Mouse (Mus musculus) neural tube, embryonic 15.5 days (tissue): ENCODE results near the gene Pgpep1. TPM values are rescaled to one million over a fixed set of nuclear protein-coding genes. Genes with fewer than 3 reads are reported as not detected.

Experiments
- ATAC-seq: fragments of 200-750 bp; cut with Nextera tagmentation; 2 replicates; pipeline ENCODE4 v1.8.0; 2017; ENCODE audit warnings: mild to moderate bottlenecking, moderate TSS enrichment, moderate library complexity; ENCODE audit not compliant: low FRiP score
- H3K27ac ChIP-seq: fragments of 300-500 bp; sonication (generic); replicated peaks from 2 replicates; pipeline ENCODE4 v1.5.1; 2015; ENCODE audit warnings: mild to moderate bottlenecking, inconsistent platforms
- H3K27me3 ChIP-seq: fragments of 300-500 bp; sonication (generic); replicated peaks from 2 replicates; pipeline ENCODE4 v1.6.1; 2015; ENCODE audit warnings: inconsistent platforms
- H3K36me3 ChIP-seq: fragments of 300-500 bp; sonication (generic); 2 replicates; pipeline ENCODE4 v1.6.1; 2015; ENCODE audit warnings: inconsistent platforms
- H3K4me1 ChIP-seq: fragments of 300-500 bp; sonication (generic); 2 replicates; pipeline ENCODE4 v1.6.1; 2015; ENCODE audit warnings: inconsistent platforms
- H3K4me2 ChIP-seq: fragments of 300-500 bp; sonication (generic); 2 replicates; pipeline ENCODE4 v1.6.1; 2015; ENCODE audit warnings: inconsistent platforms, mild to moderate bottlenecking, moderate library complexity
- H3K4me3 ChIP-seq: fragments of 300-500 bp; sonication (generic); replicated peaks from 2 replicates; pipeline ENCODE4 v1.5.1; 2015; ENCODE audit warnings: mild to moderate bottlenecking, inconsistent platforms
- H3K9ac ChIP-seq: fragments of 300-500 bp; sonication (generic); replicated peaks from 2 replicates; pipeline ENCODE4 v1.6.1; 2015; ENCODE audit warnings: mild to moderate bottlenecking, inconsistent platforms
- H3K9me3 ChIP-seq: fragments of 300-500 bp; sonication (generic); replicated peaks from 2 replicates; pipeline ENCODE4 v1.6.1; 2016; ENCODE audit warnings: inconsistent platforms
- WGBS: fragments of 180-500 bp; shearing (Covaris S2); methylation state at CpG from one replicate; pipeline ENCODE4 v1.1.7; 2015; ENCODE audit warnings: mixed read lengths; 5-methylcytosine and 5-hydroxymethylcytosine counted together
- polyA plus RNA-seq: library from polyadenylated mRNA; unstranded; fragments of >200 nt; fragmentation: Nextera tagmentation; extraction: Ambion mirVana; gene quantifications from 2 replicates; pipeline ENCODE4 v1.2.1, GENCODE M21; 2015

Pgpep1 gene
- polyA plus RNA-seq, 1 experiment from 2014 or later, result 78.6 TPM

GRCm38 (mm10) chr8:70629574-70630531 is 30.3 kb downstream of the Pgpep1 start:
- H3K27ac ChIP-seq, result peak overlapping the region; percentile 76
- H3K9ac ChIP-seq, result peak overlapping the region; percentile 51
- peaks cover 9% of the 10 kb centered on the region; the same call in 1 of the 2 replicates for H3K27me3 ChIP-seq
- peak; percentile 91 for ATAC-seq
- H3K9me3 ChIP-seq, result no peaks in the 10 kb centered on the region
- WGBS, result under 1% methylated on average over 60 of the region's 60 CpGs
- no peaks in the 10 kb centered on the region for H3K36me3 ChIP-seq
- peak overlapping the region; percentile 50 for H3K4me3 ChIP-seq
- peak overlapping the region; percentile 78 for H3K4me2 ChIP-seq
- H3K4me1 ChIP-seq, result peaks cover 28% of the 10 kb centered on the region

GRCm38 (mm10) chr8:70628986-70629490 is 31.1 kb downstream of the Pgpep1 start:
- ATAC-seq, result peak; percentile 1; the same call in 1 of the 2 replicates
- WGBS, result 59% methylated on average over 7 of the region's 7 CpGs

GRCm38 (mm10) chr8:70627041-70627440 is 33.1 kb downstream of the Pgpep1 start:
- no peak overlapping the region for H3K9ac ChIP-seq
- H3K4me2 ChIP-seq, result no peak overlapping the region
- H3K9me3 ChIP-seq, result no peaks in the 10 kb centered on the region
- no peak for ATAC-seq
- no peaks in the 10 kb centered on the region for H3K36me3 ChIP-seq
- no peak overlapping the region for H3K27ac ChIP-seq
- H3K4me1 ChIP-seq, result peaks cover 24% of the 10 kb centered on the region
- H3K27me3 ChIP-seq, result peaks cover 14% of the 10 kb centered on the region; the same call in 1 of the 2 replicates
- no peak overlapping the region for H3K4me3 ChIP-seq
- 83% methylated on average over 5 of the region's 5 CpGs for WGBS

More at GRCm38 (mm10) chr8:70628986-70629490, 31.1 kb downstream of the Pgpep1 start:
- peak overlapping the region; percentile 49 for H3K9ac ChIP-seq
- H3K27ac ChIP-seq, result peak overlapping the region; percentile 76
- peak overlapping the region; percentile 50 for H3K4me3 ChIP-seq
- peaks cover 25% of the 10 kb centered on the region for H3K4me1 ChIP-seq
- peak overlapping the region; percentile 78 for H3K4me2 ChIP-seq
- H3K27me3 ChIP-seq, result peaks cover 9% of the 10 kb centered on the region; the same call in 1 of the 2 replicates
- no peaks in the 10 kb centered on the region for H3K36me3 ChIP-seq
- H3K9me3 ChIP-seq, result no peaks in the 10 kb centered on the region

GRCm38 (mm10) chr8:70625104-70625503 is 35.1 kb downstream of the Pgpep1 start:
- Histone ChIP-seq H3K27ac (no peak overlapping the region), H3K4me3 (no peak overlapping the region), H3K36me3 (no peaks in the 10 kb centered on the region), H3K27me3 (peaks cover 5% of the 10 kb centered on the region; the same call in 1 of the 2 replicates), H3K9me3 (no peaks in the 10 kb centered on the region), H3K4me1 (peaks cover 11% of the 10 kb centered on the region), H3K4me2 (no peak overlapping the region), H3K9ac (no peak overlapping the region)
- 23% methylated on average over 5 of the region's 5 CpGs for WGBS
- no peak for ATAC-seq

- ATAC-seq, result no peak
Measured at GRCm38 (mm10) chr8:70622220-70622619, 38.0 kb downstream of the Pgpep1 start.

GRCm38 (mm10) chr8:70618888-70619334 is 41.3 kb downstream of the Pgpep1 start:
- Histone ChIP-seq H3K4me2 (no peak overlapping the region), H3K4me3 (no peak overlapping the region), H3K9me3 (no peaks in the 10 kb centered on the region), H3K4me1 (no peaks in the 10 kb centered on the region), H3K9ac (no peak overlapping the region), H3K27ac (no peak overlapping the region), H3K36me3 (no peaks in the 10 kb centered on the region), H3K27me3 (peaks cover 5% of the 10 kb centered on the region; the same call in 1 of the 2 replicates)
- no peak for ATAC-seq
- WGBS, result 31% methylated on average over 9 of the region's 9 CpGs

More at GRCm38 (mm10) chr8:70622220-70622619, 38.0 kb downstream of the Pgpep1 start:
- Histone ChIP-seq H3K36me3 (no peaks in the 10 kb centered on the region), H3K4me2 (no peak overlapping the region), H3K9me3 (no peaks in the 10 kb centered on the region), H3K4me3 (no peak overlapping the region), H3K4me1 (no peaks in the 10 kb centered on the region), H3K9ac (no peak overlapping the region), H3K27me3 (peaks cover 5% of the 10 kb centered on the region; the same call in 1 of the 2 replicates), H3K27ac (no peak overlapping the region)
- 63% methylated on average over 3 of the region's 3 CpGs for WGBS

GRCm38 (mm10) chr8:70617985-70618384 is 42.2 kb downstream of the Pgpep1 start:
- H3K4me3 ChIP-seq, result no peak overlapping the region
- no peaks in the 10 kb centered on the region for H3K4me1 ChIP-seq
- no peaks in the 10 kb centered on the region for H3K9me3 ChIP-seq
- no peaks in the 10 kb centered on the region for H3K36me3 ChIP-seq
- H3K27me3 ChIP-seq, result peaks cover 4% of the 10 kb centered on the region; the same call in 1 of the 2 replicates
- no peak overlapping the region for H3K27ac ChIP-seq
- 83% methylated on average over 11 of the region's 11 CpGs for WGBS
- H3K9ac ChIP-seq, result no peak overlapping the region
- no peak for ATAC-seq
- no peak overlapping the region for H3K4me2 ChIP-seq

- 65% methylated on average over 11 of the region's 11 CpGs for WGBS
- Histone ChIP-seq H3K27me3 (no peaks in the 10 kb centered on the region; the same call in 1 of the 2 replicates), H3K27ac (no peak overlapping the region), H3K9me3 (no peaks in the 10 kb centered on the region), H3K4me2 (no peak overlapping the region), H3K4me1 (peaks cover 5% of the 10 kb centered on the region), H3K4me3 (no peak overlapping the region), H3K36me3 (no peaks in the 10 kb centered on the region), H3K9ac (no peak overlapping the region)
- no peak for ATAC-seq
Measured at GRCm38 (mm10) chr8:70616645-70617044, 43.5 kb downstream of the Pgpep1 start.

GRCm38 (mm10) chr8:70615894-70616293 is 44.3 kb downstream of the Pgpep1 start, which contains the start of gene Lrrc25:
Gene Lrrc25, plus strand, starts transcription at chr8:70616155.
- 83% methylated on average over 3 of the region's 3 CpGs for WGBS

GRCm38 (mm10) chr8:70615281-70615680 is 44.9 kb downstream of the Pgpep1 start:
- Histone ChIP-seq H3K9ac (no peak overlapping the region), H3K4me2 (no peak overlapping the region), H3K4me1 (peaks cover 19% of the 10 kb centered on the region), H3K27me3 (no peaks in the 10 kb centered on the region; the same call in 1 of the 2 replicates), H3K36me3 (no peaks in the 10 kb centered on the region), H3K27ac (no peak overlapping the region), H3K4me3 (no peak overlapping the region), H3K9me3 (no peaks in the 10 kb centered on the region)
- 92% methylated on average over 8 of the region's 8 CpGs for WGBS
- ATAC-seq, result no peak

More at GRCm38 (mm10) chr8:70615894-70616293, 44.3 kb downstream of the Pgpep1 start, which contains the start of gene Lrrc25:
- Histone ChIP-seq H3K4me1 (peaks cover 13% of the 10 kb centered on the region), H3K4me3 (no peak within 1 kb of the TSS), H3K27me3 (no peaks in the 10 kb centered on the region; the same call in 1 of the 2 replicates), H3K36me3 (no peaks in the 10 kb centered on the region), H3K27ac (no peak within 1 kb of the TSS), H3K9me3 (no peaks in the 10 kb centered on the region), H3K4me2 (no peak within 1 kb of the TSS), H3K9ac (no peak within 1 kb of the TSS)
- no peak for ATAC-seq

- 63% methylated on average over 5 of the region's 5 CpGs for WGBS
- Histone ChIP-seq H3K4me3 (no peak overlapping the region), H3K36me3 (no peaks in the 10 kb centered on the region), H3K4me1 (peaks cover 27% of the 10 kb centered on the region), H3K27ac (no peak overlapping the region), H3K9ac (no peak overlapping the region), H3K9me3 (no peaks in the 10 kb centered on the region), H3K27me3 (no peaks in the 10 kb centered on the region), H3K4me2 (no peak overlapping the region)
- ATAC-seq, result no peak
Measured at GRCm38 (mm10) chr8:70614469-70614868, 45.7 kb downstream of the Pgpep1 start.
